Mouse (Mus musculus): ENCODE results near the gene Josd2. TPM values are rescaled to one million over a fixed set of nuclear protein-coding genes. Genes with fewer than 3 reads are reported as not detected.

The Josd2 gene
- total and polyA plus RNA-seq, 2 experiments from 2014 or later = 22.7 to 38.5 TPM

- Histone ChIP-seq H3K27ac (ENCODE audit: low read depth, low read length) (no peak overlapping the region), H3K4me2 (ENCODE audit: low read depth, low read length, poor library complexity, severe bottlenecking) (no peak overlapping the region), H3K4me1 (ENCODE audit: insufficient read depth, low read length) (no peaks in the 10 kb centered on the region), H3K4me3 (ENCODE audit: low read depth, low read length) (no peak overlapping the region), H3K27me3 (ENCODE audit: insufficient read depth, low read length) (peaks cover 7% of the 10 kb centered on the region; the same call in 1 of the 2 replicates), H3K36me3 (ENCODE audit: insufficient read depth, low read length) (peaks cover 10% of the 10 kb centered on the region), H3K9ac (replicated peaks; ENCODE audit: low read length, poor library complexity, severe bottlenecking) (no peak overlapping the region), H3K9me3 (ENCODE audit: low read length) (no peaks in the 10 kb centered on the region)
- peak; percentile 72 for ATAC-seq (ENCODE audit: low FRiP score)
- peak; percentile 88 for DNase-seq (ENCODE audit: low spot score)
- WGBS = 34% methylated on average over 5 of the region's 5 CpGs
- TF ChIP-seq CTCF (IDR thresholded peaks at IDR 0.05) = peak; percentile 99
These were observed 17.2 kb downstream of the Josd2 start for GRCm38 (mm10) chr7:44484841-44485571.

GRCm38 (mm10) chr7:44485572-44486195 lies 17.9 kb downstream of the Josd2 start:
- Histone ChIP-seq H3K27me3 (ENCODE audit: insufficient read depth, low read length) (0 out of 2 replicates have a peak, but pooled peaks cover under 1% of the 10 kb centered on the region), H3K9me3 (ENCODE audit: low read length) (no peaks in the 10 kb centered on the region), H3K4me2 (ENCODE audit: low read depth, low read length, poor library complexity, severe bottlenecking) (no peak overlapping the region), H3K9ac (replicated peaks; ENCODE audit: low read length, poor library complexity, severe bottlenecking) (no peak overlapping the region), H3K4me1 (ENCODE audit: insufficient read depth, low read length) (no peaks in the 10 kb centered on the region), H3K4me3 (ENCODE audit: low read depth, low read length) (no peak overlapping the region), H3K27ac (ENCODE audit: low read depth, low read length) (no peak overlapping the region), H3K36me3 (ENCODE audit: insufficient read depth, low read length) (peaks cover 17% of the 10 kb centered on the region)
- peak; percentile 50; the same call in 1 of the 2 replicates for ATAC-seq (ENCODE audit: low FRiP score)
- no peak for DNase-seq (ENCODE audit: low spot score)
- 67% methylated on average over 7 of the region's 7 CpGs for WGBS
- no peak for TF ChIP-seq CTCF (IDR thresholded peaks at IDR 0.05)

GRCm38 (mm10) chr7:44486927-44487575 lies 19.3 kb downstream of the Josd2 start:
- no peak overlapping the region for H3K4me2 ChIP-seq (ENCODE audit: low read depth, low read length, poor library complexity, severe bottlenecking)
- DNase-seq (ENCODE audit: low spot score) = no peak
- no peak overlapping the region for H3K4me3 ChIP-seq (ENCODE audit: low read depth, low read length)
- H3K9me3 ChIP-seq (ENCODE audit: low read length) = no peaks in the 10 kb centered on the region
- no peaks in the 10 kb centered on the region for H3K27me3 ChIP-seq (ENCODE audit: insufficient read depth, low read length)
- TF ChIP-seq CTCF (IDR thresholded peaks at IDR 0.05) = no peak
- H3K4me1 ChIP-seq (ENCODE audit: insufficient read depth, low read length) = no peaks in the 10 kb centered on the region
- peaks cover 30% of the 10 kb centered on the region for H3K36me3 ChIP-seq (ENCODE audit: insufficient read depth, low read length)
- WGBS = 59% methylated on average over 13 of the region's 13 CpGs
- no peak for ATAC-seq (ENCODE audit: low FRiP score)
- 0 out of 2 replicates have a peak overlapping the region, but pooled peaks have one; percentile 18 for H3K27ac ChIP-seq (ENCODE audit: low read depth, low read length)
- H3K9ac ChIP-seq (replicated peaks; ENCODE audit: low read length, poor library complexity, severe bottlenecking) = peak overlapping the region; percentile 36; the same call in 1 of the 2 replicates

- no peak for ATAC-seq (ENCODE audit: low FRiP score)
- peaks cover 38% of the 10 kb centered on the region for H3K36me3 ChIP-seq (ENCODE audit: insufficient read depth, low read length)
These were observed 20.2 kb downstream of the Josd2 start for GRCm38 (mm10) chr7:44487936-44488335.

GRCm38 (mm10) chr7:44488545-44488944 lies 20.8 kb downstream of the Josd2 start:
- no peaks in the 10 kb centered on the region for H3K27me3 ChIP-seq (ENCODE audit: insufficient read depth, low read length)
- H3K9ac ChIP-seq (replicated peaks; ENCODE audit: low read length, poor library complexity, severe bottlenecking) = no peak overlapping the region
- ATAC-seq (ENCODE audit: low FRiP score) (no peak), DNase-seq (ENCODE audit: low spot score) (no peak)
- no peak overlapping the region for H3K27ac ChIP-seq (ENCODE audit: low read depth, low read length)
- H3K9me3 ChIP-seq (ENCODE audit: low read length) = no peaks in the 10 kb centered on the region
- no peak overlapping the region for H3K4me2 ChIP-seq (ENCODE audit: low read depth, low read length, poor library complexity, severe bottlenecking)
- no peak for TF ChIP-seq CTCF (IDR thresholded peaks at IDR 0.05)
- no peak overlapping the region for H3K4me3 ChIP-seq (ENCODE audit: low read depth, low read length)
- WGBS = 95% methylated on average over 8 of the region's 8 CpGs
- H3K4me1 ChIP-seq (ENCODE audit: insufficient read depth, low read length) = no peaks in the 10 kb centered on the region
- H3K36me3 ChIP-seq (ENCODE audit: insufficient read depth, low read length) = peaks cover 38% of the 10 kb centered on the region

More at GRCm38 (mm10) chr7:44487936-44488335, 20.2 kb downstream of the Josd2 start:
- Histone ChIP-seq H3K27ac (ENCODE audit: low read depth, low read length) (no peak overlapping the region), H3K9ac (replicated peaks; ENCODE audit: low read length, poor library complexity, severe bottlenecking) (no peak overlapping the region), H3K27me3 (ENCODE audit: insufficient read depth, low read length) (no peaks in the 10 kb centered on the region), H3K4me2 (ENCODE audit: low read depth, low read length, poor library complexity, severe bottlenecking) (no peak overlapping the region), H3K9me3 (ENCODE audit: low read length) (no peaks in the 10 kb centered on the region), H3K4me3 (ENCODE audit: low read depth, low read length) (no peak overlapping the region), H3K4me1 (ENCODE audit: insufficient read depth, low read length) (no peaks in the 10 kb centered on the region)
- no peak for DNase-seq (ENCODE audit: low spot score)
- no peak for TF ChIP-seq CTCF (IDR thresholded peaks at IDR 0.05)
- 86% methylated on average over 7 of the region's 7 CpGs for WGBS
